Mouse (Mus musculus) midbrain, embryonic 16.5 days (tissue): ENCODE data around the gene Slc17a9. TPM values are rescaled to one million over a fixed set of nuclear protein-coding genes. Genes with fewer than 3 reads are reported as not detected.

Experiments used
- ATAC-seq: fragments of 200-750 bp; cut with Nextera tagmentation; 2 replicates; pipeline ENCODE4 v1.8.0; 2017; ENCODE audit warnings: moderate TSS enrichment
- H3K27ac ChIP-seq: fragments of 300-500 bp; sonication (generic); 2 replicates; pipeline ENCODE4 v1.5.1; 2014; ENCODE audit warnings: mild to moderate bottlenecking, low read length, mixed read lengths
- H3K27me3 ChIP-seq: fragments of 300-500 bp; sonication (generic); 2 replicates; pipeline ENCODE4 v1.6.1; 2014; ENCODE audit warnings: low read depth, low read length, mixed read lengths; ENCODE audit not compliant: control insufficient read depth, insufficient read depth
- H3K36me3 ChIP-seq: fragments of 300-500 bp; sonication (generic); 2 replicates; pipeline ENCODE4 v1.6.1; 2014; ENCODE audit warnings: mild to moderate bottlenecking, low read length, moderate library complexity, mixed read lengths; ENCODE audit not compliant: control insufficient read depth, insufficient read depth
- H3K4me1 ChIP-seq: fragments of 300-500 bp; sonication (generic); 2 replicates; pipeline ENCODE4 v1.6.1; 2014; ENCODE audit warnings: mild to moderate bottlenecking, low read length, mixed read lengths; ENCODE audit not compliant: control insufficient read depth, insufficient read depth
- H3K4me2 ChIP-seq: fragments of 300-500 bp; sonication (generic); 2 replicates; pipeline ENCODE4 v1.6.1; 2014; ENCODE audit warnings: mild to moderate bottlenecking, low read length, mixed read lengths
- H3K4me3 ChIP-seq: fragments of 300-500 bp; sonication (generic); 2 replicates; pipeline ENCODE4 v1.5.1; 2014; ENCODE audit warnings: low read depth, mild to moderate bottlenecking, low read length, moderate library complexity, mixed read lengths
- H3K9ac ChIP-seq: fragments of 300-500 bp; sonication (generic); 2 replicates; pipeline ENCODE4 v1.6.1; 2014; ENCODE audit warnings: low read depth, low read length, mixed read lengths
- H3K9me3 ChIP-seq: fragments of 300-500 bp; sonication (generic); replicated peaks from 2 replicates; pipeline ENCODE4 v1.6.1; 2014; ENCODE audit warnings: mild to moderate bottlenecking, low read length, mixed read lengths; ENCODE audit not compliant: control insufficient read depth, poor library complexity, severe bottlenecking
- WGBS: fragments of 180-500 bp; shearing (Covaris S2); extraction: QIAGEN DNeasy Blood & Tissue Kit; methylation state at CpG from one replicate; pipeline ENCODE4 v1.1.7; 2014; 5-methylcytosine and 5-hydroxymethylcytosine counted together
- polyA plus RNA-seq: library from polyadenylated mRNA; unstranded; fragments of >200 nt; fragmentation: Nextera tagmentation; extraction: Ambion mirVana; gene quantifications from 2 replicates; pipeline ENCODE4 v1.2.1, GENCODE M21; 2015

The Slc17a9 gene
- polyA plus RNA-seq, 1 experiment from 2014 or later, result 0.24 TPM

- Histone ChIP-seq H3K4me3 (no peak overlapping the region), H3K27me3 (0 out of 2 replicates have a peak, but pooled peaks cover 2% of the 10 kb centered on the region), H3K4me2 (no peak overlapping the region), H3K4me1 (peaks cover 15% of the 10 kb centered on the region), H3K27ac (no peak overlapping the region), H3K9ac (no peak overlapping the region), H3K36me3 (no peaks in the 10 kb centered on the region), H3K9me3 (no peaks in the 10 kb centered on the region)
- 65% methylated on average over 13 of the region's 13 CpGs for WGBS
- ATAC-seq, result no peak
These were observed 62.6 kb downstream of the Slc17a9 start for GRCm38 (mm10) chr2:180787566-180788232.

GRCm38 (mm10) chr2:180788386-180788785 is 63.3 kb downstream of the Slc17a9 start:
- H3K27ac ChIP-seq, result no peak overlapping the region
- H3K9ac ChIP-seq, result no peak overlapping the region
- 28% methylated on average over 2 of the region's 2 CpGs for WGBS
- H3K4me1 ChIP-seq, result peaks cover 15% of the 10 kb centered on the region
- H3K9me3 ChIP-seq, result no peaks in the 10 kb centered on the region
- H3K4me2 ChIP-seq, result no peak overlapping the region
- H3K36me3 ChIP-seq, result no peaks in the 10 kb centered on the region
- H3K4me3 ChIP-seq, result no peak overlapping the region
- H3K27me3 ChIP-seq, result 0 out of 2 replicates have a peak, but pooled peaks cover 1% of the 10 kb centered on the region
- no peak for ATAC-seq

GRCm38 (mm10) chr2:180788843-180789242 is 63.8 kb downstream of the Slc17a9 start:
- Histone ChIP-seq H3K4me1 (peaks cover 15% of the 10 kb centered on the region), H3K9ac (peak overlapping the region; percentile 46; the same call in 1 of the 2 replicates), H3K36me3 (no peaks in the 10 kb centered on the region), H3K4me2 (peak overlapping the region; percentile 32; the same call in 1 of the 2 replicates), H3K9me3 (no peaks in the 10 kb centered on the region), H3K27ac (no peak overlapping the region), H3K27me3 (no peaks in the 10 kb centered on the region), H3K4me3 (no peak overlapping the region)
- 2% methylated on average over 6 of the region's 7 CpGs for WGBS
- ATAC-seq, result peak; percentile 47; the same call in 1 of the 2 replicates

GRCm38 (mm10) chr2:180791674-180792073 is 66.6 kb downstream of the Slc17a9 start:
- no peaks in the 10 kb centered on the region for H3K36me3 ChIP-seq
- peaks cover 15% of the 10 kb centered on the region for H3K4me1 ChIP-seq
- no peaks in the 10 kb centered on the region for H3K9me3 ChIP-seq
- no peak overlapping the region for H3K4me2 ChIP-seq
- no peak overlapping the region for H3K9ac ChIP-seq
- H3K27ac ChIP-seq, result no peak overlapping the region
- no peaks in the 10 kb centered on the region for H3K27me3 ChIP-seq
- no peak for ATAC-seq
- H3K4me3 ChIP-seq, result no peak overlapping the region
- 47% methylated on average over 4 of the region's 4 CpGs for WGBS

Other genes with a start within 250 kb of the Slc17a9 start
- 2.7 and 3.3 TPM in 2 replicates for gene Ntsr1, start 225.3 kb upstream of the Slc17a9 start, polyA plus RNA-seq
- gene Mrgbp, start 144.0 kb upstream of the Slc17a9 start, polyA plus RNA-seq, result 40.2 and 44.8 TPM in 2 replicates
- gene Ogfr, start 136.0 kb upstream of the Slc17a9 start, polyA plus RNA-seq, result 81.2 and 85.8 TPM in 2 replicates
- 40.4 and 43.2 TPM in 2 replicates for gene Col9a3, start 127.5 kb upstream of the Slc17a9 start, polyA plus RNA-seq
- gene Tcfl5, start 82.6 kb upstream of the Slc17a9 start, polyA plus RNA-seq, result 0.42 and 0.55 TPM in 2 replicates
- gene Dido1, start 15.3 kb upstream of the Slc17a9 start, polyA plus RNA-seq, result 23.9 and 26.8 TPM in 2 replicates
- 55.1 and 57.1 TPM in 2 replicates for gene Gid8, start 15.1 kb upstream of the Slc17a9 start, polyA plus RNA-seq
- gene Bhlhe23, start 51.6 kb downstream of the Slc17a9 start, polyA plus RNA-seq, result 10.1 and 10.4 TPM in 2 replicates
- 38.8 and 45.2 TPM in 2 replicates for gene Ythdf1, start 195.7 kb downstream of the Slc17a9 start, polyA plus RNA-seq
- not detected in 2 replicates for gene Birc7, start 203.8 kb downstream of the Slc17a9 start, polyA plus RNA-seq
- gene Nkain4, start 229.4 kb downstream of the Slc17a9 start, polyA plus RNA-seq, result 66.7 and 82.7 TPM in 2 replicates
- 125 and 130 TPM in 2 replicates for gene Arfgap1, start 242.0 kb downstream of the Slc17a9 start, polyA plus RNA-seq